Mouse (Mus musculus): ENCODE results near the gene Taok2.

The Taok2 gene

DNA sequence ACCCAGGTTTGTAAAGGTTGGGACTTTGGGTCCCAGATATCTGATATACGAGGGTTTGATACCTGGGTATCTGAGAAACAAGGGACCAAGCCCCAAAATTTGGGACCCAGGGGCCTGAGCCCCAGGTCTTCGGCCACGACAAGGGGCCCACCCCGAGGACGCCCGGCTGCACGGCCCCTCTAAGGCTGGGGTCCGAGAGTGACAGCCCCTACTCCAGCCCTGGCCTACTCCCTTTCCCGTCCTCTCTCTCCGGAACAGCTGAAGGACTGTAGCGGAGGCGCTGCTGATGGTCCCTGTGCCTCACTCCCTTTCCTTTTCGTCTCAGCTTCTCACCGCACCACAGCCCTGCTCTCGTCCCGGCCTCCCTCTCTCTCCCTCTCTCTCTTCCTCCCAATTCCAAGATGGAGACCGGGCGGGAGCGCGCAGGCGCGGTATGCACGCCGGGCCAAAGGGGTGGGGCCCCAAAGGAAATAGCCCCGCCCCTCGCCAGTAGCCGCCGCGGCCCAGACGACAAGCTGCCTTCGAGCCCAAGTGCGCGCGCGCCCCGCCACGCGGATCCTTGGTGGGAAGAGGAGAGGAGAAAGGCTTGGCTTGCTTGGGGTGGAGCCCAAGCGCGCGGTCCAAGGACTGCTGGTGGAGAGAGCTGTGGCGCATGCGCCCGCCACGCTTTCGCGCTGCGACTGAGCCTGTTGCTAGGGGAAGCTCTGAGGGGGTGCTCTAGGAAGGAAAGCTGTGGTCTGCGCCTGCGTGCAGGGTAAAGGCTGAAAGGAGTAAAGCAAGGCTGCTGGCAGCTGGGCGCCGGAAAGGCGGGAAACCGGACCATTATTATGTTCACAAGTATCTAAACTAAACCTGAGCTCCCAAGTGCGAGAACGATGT lies at the start of gene Taok2:
Gene Taok2, minus strand, starts transcription at position 418 of the 879 bp plus-strand sequence.
- TF ChIP-seq GATA4 (IDR thresholded peaks at IDR 0.05; ENCODE audit: insufficient replicate concordance, low read length), result peak; percentile 30; the same call in 1 of the 2 replicates

- TF ChIP-seq GATA4 (IDR thresholded peaks at IDR 0.05; ENCODE audit: insufficient replicate concordance, low read length), result no peak
Measured at GRCm38 (mm10) chr7:126932652-126933051, 48.1 kb upstream of the Taok2 start.

DNA sequence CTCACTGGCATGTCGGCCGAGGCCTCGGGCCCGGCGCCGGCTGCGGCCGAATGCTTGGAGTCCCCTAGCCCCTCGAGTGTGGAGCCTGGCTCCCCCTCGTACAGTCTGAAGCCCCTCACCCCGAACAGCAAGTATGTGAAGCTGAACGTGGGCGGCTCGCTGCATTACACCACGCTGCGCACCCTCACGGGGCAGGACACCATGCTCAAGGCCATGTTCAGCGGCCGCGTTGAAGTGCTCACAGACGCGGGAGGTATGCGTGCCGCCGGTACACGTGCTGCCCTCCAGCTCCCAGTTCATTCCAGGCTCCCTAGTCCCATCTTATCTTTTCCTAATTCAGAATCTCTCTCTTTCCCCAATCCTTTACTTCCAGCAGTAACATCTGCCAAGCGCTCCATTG lies 44.5 kb upstream of the Taok2 start:
- no peak for TF ChIP-seq GATA4 (IDR thresholded peaks at IDR 0.05; ENCODE audit: insufficient replicate concordance, low read length)

DNA sequence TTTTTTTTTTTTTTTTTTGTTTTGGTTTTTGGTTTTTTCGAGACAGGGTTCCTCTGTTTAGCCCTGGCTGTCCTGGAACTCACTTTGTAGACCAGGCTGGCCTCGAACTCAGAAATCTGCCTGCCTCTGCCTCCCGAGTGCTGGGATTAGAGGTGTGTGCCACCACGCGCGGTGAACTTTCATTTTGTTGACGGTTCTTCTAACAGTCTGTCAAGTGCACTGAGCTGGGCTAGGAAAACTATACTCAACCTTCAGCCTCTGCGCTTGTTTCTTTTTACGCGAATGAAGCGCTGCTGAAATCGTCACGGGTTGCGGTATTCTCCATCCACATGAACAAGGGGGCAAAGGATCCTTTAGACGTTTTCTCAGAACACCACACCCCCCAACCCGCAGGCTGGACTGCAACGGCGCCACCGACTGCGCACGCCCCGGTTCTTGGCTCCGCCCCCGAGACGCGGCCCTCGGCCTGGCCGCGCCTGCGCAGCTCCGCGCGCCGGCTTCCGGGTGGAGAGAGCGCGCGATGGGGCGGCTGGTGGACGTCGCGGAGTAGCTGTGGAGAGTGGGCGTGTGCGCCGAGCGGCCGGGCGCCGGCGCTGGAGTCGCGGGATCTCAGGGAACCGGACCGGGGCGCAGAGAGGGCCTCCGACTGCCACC lies 44.0 kb upstream of the Taok2 start, which contains the start of gene Kctd13:
Gene Kctd13, plus strand, starts transcription at position 496 of the 654 bp plus-strand sequence.
- no peak for TF ChIP-seq GATA4 (IDR thresholded peaks at IDR 0.05; ENCODE audit: insufficient replicate concordance, low read length)

DNA sequence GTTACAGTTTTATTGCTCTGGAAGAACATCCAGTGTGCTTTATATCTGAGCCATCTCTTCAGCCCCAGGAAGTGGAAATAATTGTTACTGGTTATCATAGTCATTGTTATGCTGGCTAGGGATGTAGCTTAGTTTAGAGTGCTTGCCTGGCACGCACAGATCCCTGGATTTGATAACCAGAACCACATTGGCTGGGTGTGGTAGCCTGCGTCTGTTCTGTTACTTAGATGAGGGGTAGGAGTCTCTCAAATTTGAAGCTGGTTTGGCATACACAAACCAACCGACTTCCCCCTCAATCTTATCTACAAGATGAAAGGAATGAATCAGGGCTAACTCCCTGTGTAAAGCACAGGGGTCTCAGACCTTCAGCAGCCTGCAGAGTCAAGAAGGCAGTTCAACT lies 41.8 kb upstream of the Taok2 start:
- no peak for TF ChIP-seq GATA4 (IDR thresholded peaks at IDR 0.05; ENCODE audit: insufficient replicate concordance, low read length)

- TF ChIP-seq GATA4 (IDR thresholded peaks at IDR 0.05; ENCODE audit: insufficient replicate concordance, low read length), result no peak; the same call in 1 of the 2 replicates
Measured at GRCm38 (mm10) chr7:126923999-126924398, 39.5 kb upstream of the Taok2 start.

DNA sequence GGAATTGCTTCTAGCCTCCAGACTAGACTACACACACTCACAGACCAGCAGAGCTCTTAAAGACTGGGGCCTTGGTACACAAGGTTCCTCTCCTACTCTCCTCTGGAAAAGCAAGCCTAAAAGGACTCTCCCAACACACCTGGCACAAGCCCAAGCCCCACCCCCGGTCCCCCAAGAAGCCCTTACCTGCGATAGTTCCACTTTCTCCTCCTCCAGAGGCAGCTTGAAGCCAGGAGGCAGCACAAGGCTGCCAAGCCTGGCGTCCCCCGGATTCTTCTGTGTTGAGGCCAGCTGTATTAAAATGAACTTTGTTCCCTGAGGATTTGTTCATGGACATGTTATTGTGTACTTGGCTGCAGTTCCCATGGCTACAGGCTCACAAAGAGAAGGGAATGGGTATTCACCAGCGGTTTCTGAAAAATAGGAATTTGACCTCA lies 38.1 kb upstream of the Taok2 start, which contains the start of gene Tmem219:
Gene Tmem219, minus strand, starts transcription at position 294 of the 437 bp plus-strand sequence.
- TF ChIP-seq GATA4 (IDR thresholded peaks at IDR 0.05; ENCODE audit: insufficient replicate concordance, low read length), result no peak

DNA sequence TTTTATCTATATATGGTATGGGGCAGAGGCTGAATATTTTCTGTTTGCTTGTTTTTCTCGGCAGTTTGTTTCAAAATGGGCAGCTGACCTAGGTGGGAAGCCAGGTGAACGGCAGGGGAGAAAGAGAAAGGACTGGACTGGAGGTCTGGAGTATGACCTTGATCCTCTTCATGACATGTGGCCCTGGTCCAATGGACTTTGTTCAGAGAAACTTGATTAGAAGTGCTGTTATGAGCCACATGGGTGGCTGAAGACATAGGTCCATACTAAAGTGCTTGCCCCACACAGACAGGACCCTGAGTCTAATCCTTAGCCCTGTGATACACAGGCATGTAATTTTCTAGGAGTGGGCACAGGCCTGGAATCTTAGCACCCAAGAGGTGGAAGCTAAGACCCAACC lies 37.1 kb upstream of the Taok2 start:
- TF ChIP-seq GATA4 (IDR thresholded peaks at IDR 0.05; ENCODE audit: insufficient replicate concordance, low read length), result peak; percentile 34; the same call in 1 of the 2 replicates

GRCm38 (mm10) chr7:126919973-126920372 lies 35.5 kb upstream of the Taok2 start:
- no peak for TF ChIP-seq GATA4 (IDR thresholded peaks at IDR 0.05; ENCODE audit: insufficient replicate concordance, low read length)

GRCm38 (mm10) chr7:126914844-126915243 lies 30.3 kb upstream of the Taok2 start:
- TF ChIP-seq GATA4 (IDR thresholded peaks at IDR 0.05; ENCODE audit: insufficient replicate concordance, low read length), result no peak

DNA sequence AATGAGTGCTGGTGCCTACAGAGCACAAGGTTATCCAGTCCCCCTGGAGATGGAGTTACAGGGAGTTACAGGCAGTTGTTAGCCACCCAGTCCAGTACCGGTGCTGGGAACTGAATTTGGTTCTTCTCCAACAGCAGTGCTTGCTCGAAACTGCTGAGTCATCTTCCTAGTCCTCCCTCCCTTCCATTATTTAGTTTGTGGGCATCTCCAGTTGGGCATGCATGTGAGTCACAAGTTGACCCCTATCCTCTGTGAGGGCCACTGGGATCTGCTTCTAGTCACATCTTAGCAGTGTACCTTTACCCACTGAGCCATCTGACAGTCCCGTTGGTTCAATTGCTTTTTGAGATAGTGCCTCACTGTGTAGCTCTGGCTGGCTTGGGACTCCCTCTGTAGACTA lies 21.1 kb upstream of the Taok2 start:
- TF ChIP-seq GATA4 (IDR thresholded peaks at IDR 0.05; ENCODE audit: insufficient replicate concordance, low read length), result no peak

GRCm38 (mm10) chr7:126898102-126898990 lies 13.8 kb upstream of the Taok2 start:
- TF ChIP-seq GATA4 (IDR thresholded peaks at IDR 0.05; ENCODE audit: insufficient replicate concordance, low read length), result no peak

- TF ChIP-seq GATA4 (IDR thresholded peaks at IDR 0.05; ENCODE audit: insufficient replicate concordance, low read length), result no peak
Measured at GRCm38 (mm10) chr7:126897390-126898101, 13.0 kb upstream of the Taok2 start.

DNA sequence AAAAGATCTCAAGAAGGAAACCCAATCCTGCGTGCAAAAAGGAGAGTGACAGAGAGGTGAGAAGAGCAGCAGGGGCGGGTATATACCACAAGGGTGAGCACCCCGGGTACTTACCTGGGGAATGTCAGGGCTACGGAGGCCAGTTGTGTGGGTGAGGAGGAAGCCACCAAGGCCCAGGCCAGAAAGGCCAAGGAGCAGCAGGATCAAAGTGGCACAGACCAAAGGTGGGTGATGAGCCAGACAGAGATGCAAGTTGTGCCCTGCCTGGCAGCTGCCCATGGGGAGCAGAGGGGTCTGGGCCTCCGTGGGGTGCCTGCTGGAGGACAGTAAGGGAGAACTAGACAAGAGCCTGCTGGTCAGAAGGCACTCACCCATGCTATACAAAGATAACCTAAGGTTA lies 12.4 kb upstream of the Taok2 start:
- TF ChIP-seq GATA4 (IDR thresholded peaks at IDR 0.05; ENCODE audit: insufficient replicate concordance, low read length), result no peak
